Mouse (Mus musculus) CH12.LX (cell line): ENCODE data around the gene Scd3.

Experiments
- CTCF ChIP-seq, 2 experiments: IDR thresholded peaks in 1 of 2; conservative IDR thresholded peaks in 1 of 2; 2 replicates each; pipeline ENCODE4 v1.5.1; 2011 to 2012; ENCODE audit warnings: low read depth in 2 of 2, low read length in 2 of 2, improper control_type of control experiment in 1 of 2, inconsistent platforms in 1 of 2, mild to moderate bottlenecking in 1 of 2, moderate library complexity in 1 of 2
- E2F4 ChIP-seq: IDR thresholded peaks from 2 replicates; pipeline ENCODE4 v1.6.1; 2011; ENCODE audit warnings: low read depth, low read length, improper control_type of control experiment; ENCODE audit not compliant: insufficient replicate concordance
- JUN ChIP-seq: IDR thresholded peaks from 2 replicates; pipeline ENCODE4 v1.6.1; 2011; ENCODE audit warnings: low read depth, mild to moderate bottlenecking, low read length, improper control_type of control experiment, moderate library complexity; ENCODE audit not compliant: insufficient read depth
- KAT2A ChIP-seq: IDR thresholded peaks from 2 replicates; pipeline ENCODE4 v1.6.1; 2012; ENCODE audit warnings: low read length, improper control_type of control experiment, inconsistent platforms; ENCODE audit not compliant: insufficient replicate concordance
- MAZ ChIP-seq: IDR thresholded peaks from 2 replicates; pipeline ENCODE4 v1.6.1; 2012; ENCODE audit warnings: low read depth, mild to moderate bottlenecking, inconsistent platforms, low read length, improper control_type of control experiment, moderate library complexity
- MYC ChIP-seq: IDR thresholded peaks from 2 replicates; pipeline ENCODE4 v1.6.1; 2011; ENCODE audit warnings: low read depth, mild to moderate bottlenecking, improper control_type of control experiment, low read length
- POLR2A ChIP-seq: IDR thresholded peaks from 2 replicates; pipeline ENCODE4 v1.6.1; 2011; ENCODE audit warnings: low read depth, mild to moderate bottlenecking, improper control_type of control experiment, low read length
- RAD21 ChIP-seq: IDR thresholded peaks from 2 replicates; pipeline ENCODE4 v1.6.1; 2011; ENCODE audit warnings: low read depth, mild to moderate bottlenecking, low read length, improper control_type of control experiment, moderate library complexity
- RCOR1 ChIP-seq: conservative IDR thresholded peaks from 2 replicates; pipeline ENCODE4 v1.6.1; 2012; ENCODE audit warnings: low read depth, mild to moderate bottlenecking, inconsistent platforms, low read length, improper control_type of control experiment
- TBP ChIP-seq: conservative IDR thresholded peaks from 2 replicates; pipeline ENCODE4 v1.6.1; 2011; ENCODE audit warnings: low read depth, low read length, improper control_type of control experiment
- ZC3H11A ChIP-seq: IDR thresholded peaks from 2 replicates; pipeline ENCODE4 v1.6.1; 2012; ENCODE audit warnings: low read depth, mild to moderate bottlenecking, inconsistent platforms, low read length, improper control_type of control experiment

GRCm38 (mm10) chr19:44157005-44157404, 46.1 kb upstream of the Scd3 start:
- TF ChIP-seq TBP (no peak), MYC (no peak), CTCF (conservative IDR thresholded peaks at IDR 0.05 in 1 of 2, IDR thresholded peaks at IDR 0.05 in 1 of 2; ENCODE audit: low read depth in 2 of 2, low read length in 2 of 2) (no peak), JUN (no peak), RAD21 (no peak), MAZ (no peak), POLR2A (no peak), E2F4 (no peak), RCOR1 (no peak), KAT2A (no peak), ZC3H11A (no peak)
